Mouse (Mus musculus) cerebellum, adult 2 months (tissue): ENCODE measurements around the gene Arntl2. TPM values are rescaled to one million over a fixed set of nuclear protein-coding genes. Genes with fewer than 3 reads are reported as not detected.

ENCODE experiments used
- DNase-seq, 2 experiments: peaks; one replicate each; pipeline ENCODE4 v3.0.0; 2021
- H3K27ac ChIP-seq: fragments of 200-500 bp; 2 replicates; pipeline ENCODE4 v1.5.1; 2012; ENCODE audit warnings: low read length, control low read depth, inconsistent platforms; ENCODE audit not compliant: insufficient read depth
- H3K27me3 ChIP-seq: fragments of 200-500 bp; 2 replicates; pipeline ENCODE4 v1.6.1; 2012; ENCODE audit warnings: inconsistent platforms, mild to moderate bottlenecking, low read length, moderate library complexity; ENCODE audit not compliant: control insufficient read depth, insufficient read depth
- H3K4me1 ChIP-seq: fragments of 200-500 bp; 2 replicates; pipeline ENCODE4 v1.6.1; 2011; ENCODE audit warnings: low read length; ENCODE audit not compliant: control insufficient read depth, insufficient read depth
- H3K4me3 ChIP-seq: fragments of 200-500 bp; replicated peaks from 2 replicates; pipeline ENCODE3; 2011; ENCODE audit warnings: mild to moderate bottlenecking, low read depth, low read length, control low read depth; ENCODE audit not compliant: insufficient read depth
- CTCF ChIP-seq: fragments of 200-500 bp; IDR thresholded peaks from 2 replicates; pipeline ENCODE4 v1.5.1; 2011; ENCODE audit warnings: low read depth, mild to moderate bottlenecking, control low read depth, low read length, moderate library complexity, borderline replicate concordance; ENCODE audit not compliant: insufficient read depth
- POLR2A ChIP-seq: fragments of 200-500 bp; IDR thresholded peaks from 2 replicates; pipeline ENCODE4 v1.6.1; 2011; ENCODE audit warnings: low read length, control low read depth, borderline replicate concordance; ENCODE audit not compliant: insufficient read depth
- WGBS: fragments of 180-500 bp; shearing (Covaris S2); methylation state at CpG from one replicate; pipeline ENCODE4 v1.1.7; 2018; 5-methylcytosine and 5-hydroxymethylcytosine counted together
- polyA plus RNA-seq: library from polyadenylated mRNA; depleted of rRNA; stranded (reverse); fragments of >200 nt; gene quantifications from 2 replicates; pipeline ENCODE4 v1.2.3, GENCODE M21; 2012

Gene Arntl2
- polyA plus RNA-seq, 1 experiment, result 15.0 TPM

GRCm38 (mm10) chr6:146755136-146755535 lies 40.7 kb upstream of the Arntl2 start:
- 94% methylated on average over 2 of the region's 2 CpGs for WGBS
- no peaks in the 10 kb centered on the region for H3K27me3 ChIP-seq
- no peak overlapping the region for H3K4me3 ChIP-seq
- DNase-seq, result no peak
- peaks cover 7% of the 10 kb centered on the region for H3K4me1 ChIP-seq
- H3K27ac ChIP-seq, result no peak overlapping the region
- no peak for TF ChIP-seq CTCF
- TF ChIP-seq POLR2A, result no peak

- 92% methylated on average over 4 of the region's 4 CpGs for WGBS
- Histone ChIP-seq H3K27me3 (no peaks in the 10 kb centered on the region), H3K27ac (no peak overlapping the region), H3K4me1 (peaks cover 7% of the 10 kb centered on the region), H3K4me3 (no peak overlapping the region)
- TF ChIP-seq CTCF (no peak), POLR2A (no peak)
- DNase-seq, result no peak
Measured at GRCm38 (mm10) chr6:146755679-146756078, 40.2 kb upstream of the Arntl2 start.

GRCm38 (mm10) chr6:146759027-146759426 lies 36.8 kb upstream of the Arntl2 start:
- H3K27me3 ChIP-seq, result no peaks in the 10 kb centered on the region
- no peak overlapping the region for H3K27ac ChIP-seq
- H3K4me3 ChIP-seq, result no peak overlapping the region
- TF ChIP-seq CTCF (no peak), POLR2A (no peak)
- DNase-seq, result no peak
- H3K4me1 ChIP-seq, result peaks cover 4% of the 10 kb centered on the region
- 97% methylated on average over 2 of the region's 2 CpGs for WGBS

- DNase-seq, result no peak
- no peak overlapping the region for H3K4me3 ChIP-seq
- 93% methylated on average over 2 of the region's 2 CpGs for WGBS
- no peaks in the 10 kb centered on the region for H3K27me3 ChIP-seq
- no peak overlapping the region for H3K27ac ChIP-seq
- peaks cover 2% of the 10 kb centered on the region; the same call in 1 of the 2 replicates for H3K4me1 ChIP-seq
- TF ChIP-seq CTCF, result no peak
- no peak for TF ChIP-seq POLR2A
Measured at GRCm38 (mm10) chr6:146760022-146760421, 35.8 kb upstream of the Arntl2 start.

- TF ChIP-seq POLR2A (no peak), CTCF (no peak)
- Histone ChIP-seq H3K4me3 (no peak overlapping the region), H3K4me1 (no peaks in the 10 kb centered on the region), H3K27ac (no peak overlapping the region), H3K27me3 (no peaks in the 10 kb centered on the region)
- 72% methylated on average over 4 of the region's 4 CpGs for WGBS
- DNase-seq, result no peak
Measured at GRCm38 (mm10) chr6:146760736-146761135, 35.1 kb upstream of the Arntl2 start.

- H3K27ac ChIP-seq, result no peak overlapping the region
- TF ChIP-seq POLR2A (no peak), CTCF (peak; percentile 54; the same call in 1 of the 2 replicates)
- WGBS, result 68% methylated on average over 5 of the region's 5 CpGs
- peak; percentile 14 to 32 for DNase-seq
- H3K4me1 ChIP-seq, result no peaks in the 10 kb centered on the region
- H3K4me3 ChIP-seq, result no peak overlapping the region
- no peaks in the 10 kb centered on the region for H3K27me3 ChIP-seq
Measured at GRCm38 (mm10) chr6:146762264-146762898, 33.5 kb upstream of the Arntl2 start.

- Histone ChIP-seq H3K4me1 (no peaks in the 10 kb centered on the region), H3K27me3 (no peaks in the 10 kb centered on the region), H3K4me3 (no peak overlapping the region), H3K27ac (no peak overlapping the region)
- 80% methylated on average over 2 of the region's 2 CpGs for WGBS
- DNase-seq, result no peak
- TF ChIP-seq POLR2A, result no peak
Measured at GRCm38 (mm10) chr6:146764593-146764992, 31.3 kb upstream of the Arntl2 start.

GRCm38 (mm10) chr6:146765270-146765669 lies 30.6 kb upstream of the Arntl2 start:
- Histone ChIP-seq H3K4me3 (no peak overlapping the region), H3K27ac (no peak overlapping the region), H3K27me3 (no peaks in the 10 kb centered on the region), H3K4me1 (no peaks in the 10 kb centered on the region)
- DNase-seq, result no peak
- 90% methylated on average over 4 of the region's 4 CpGs for WGBS
- TF ChIP-seq CTCF, result no peak
- TF ChIP-seq POLR2A, result no peak
